Mouse (Mus musculus) heart, embryonic 13.5 days (tissue): ENCODE data around the gene Rasgef1b. TPM values are rescaled to one million over a fixed set of nuclear protein-coding genes. Genes with fewer than 3 reads are reported as not detected.
A peak's percentile ranks its signal among the peaks of the same experiment; 100 is the strongest.

Experiments used
- ATAC-seq: fragments of 200-750 bp; cut with Nextera tagmentation; 2 replicates; pipeline ENCODE4 v1.8.0; 2017; ENCODE audit warnings: moderate TSS enrichment; ENCODE audit not compliant: insufficient number of reproducible peaks, low FRiP score, low TSS enrichment; ENCODE audit errors: extremely low read depth
- H3K27ac ChIP-seq: fragments of 300-500 bp; sonication (generic); replicated peaks from 2 replicates; pipeline ENCODE4 v1.5.1; 2015; ENCODE audit warnings: moderate library complexity, mild to moderate bottlenecking, inconsistent platforms
- H3K27me3 ChIP-seq: fragments of 300-500 bp; sonication (generic); replicated peaks from 2 replicates; pipeline ENCODE4 v1.6.1; 2015; ENCODE audit warnings: mild to moderate bottlenecking, inconsistent platforms
- H3K36me3 ChIP-seq: fragments of 300-500 bp; sonication (generic); 2 replicates; pipeline ENCODE4 v1.6.1; 2015; ENCODE audit warnings: mild to moderate bottlenecking, inconsistent platforms
- H3K4me1 ChIP-seq: fragments of 300-500 bp; sonication (generic); 2 replicates; pipeline ENCODE4 v1.6.1; 2015; ENCODE audit warnings: inconsistent platforms
- H3K4me2 ChIP-seq: fragments of 300-500 bp; sonication (generic); 2 replicates; pipeline ENCODE4 v1.6.1; 2015; ENCODE audit warnings: inconsistent platforms, mild to moderate bottlenecking, moderate library complexity
- H3K4me3 ChIP-seq: fragments of 300-500 bp; sonication (generic); 2 replicates; pipeline ENCODE4 v1.5.1; 2015; ENCODE audit warnings: moderate library complexity, mild to moderate bottlenecking, inconsistent platforms
- H3K9ac ChIP-seq: fragments of 300-500 bp; sonication (generic); 2 replicates; pipeline ENCODE4 v1.6.1; 2015; ENCODE audit warnings: inconsistent platforms, mild to moderate bottlenecking, moderate library complexity
- H3K9me3 ChIP-seq: fragments of 300-500 bp; sonication (generic); 2 replicates; pipeline ENCODE4 v1.6.1; 2016; ENCODE audit warnings: inconsistent platforms
- WGBS: fragments of 180-500 bp; shearing (Covaris S2); methylation state at CpG from one replicate; pipeline ENCODE4 v1.1.7; 2015; ENCODE audit warnings: mixed read lengths; 5-methylcytosine and 5-hydroxymethylcytosine counted together
- polyA plus RNA-seq: library from polyadenylated mRNA; unstranded; fragments of >200 nt; fragmentation: Nextera tagmentation; extraction: Ambion mirVana; gene quantifications from 2 replicates; pipeline ENCODE4 v1.2.1, GENCODE M21; 2015

Gene Rasgef1b
- polyA plus RNA-seq, 1 experiment from 2014 or later: 36.7 TPM

GRCm38 (mm10) chr5:99262197-99262920 lies 466.5 kb downstream of the Rasgef1b start:
- H3K27ac ChIP-seq: no peak overlapping the region
- H3K9ac ChIP-seq: no peak overlapping the region
- no peak overlapping the region for H3K4me2 ChIP-seq
- H3K4me1 ChIP-seq: peaks cover 24% of the 10 kb centered on the region
- H3K4me3 ChIP-seq: no peak overlapping the region
- H3K36me3 ChIP-seq: no peaks in the 10 kb centered on the region
- 67% methylated on average over 6 of the region's 6 CpGs for WGBS
- ATAC-seq: no peak
- no peaks in the 10 kb centered on the region for H3K9me3 ChIP-seq
- H3K27me3 ChIP-seq: no peaks in the 10 kb centered on the region

GRCm38 (mm10) chr5:99261121-99261724 lies 467.6 kb downstream of the Rasgef1b start:
- H3K4me3 ChIP-seq: no peak overlapping the region
- 77% methylated on average over 4 of the region's 4 CpGs for WGBS
- no peaks in the 10 kb centered on the region for H3K9me3 ChIP-seq
- no peak overlapping the region for H3K9ac ChIP-seq
- ATAC-seq: no peak
- no peak overlapping the region for H3K4me2 ChIP-seq
- peaks cover 24% of the 10 kb centered on the region for H3K4me1 ChIP-seq
- no peaks in the 10 kb centered on the region for H3K36me3 ChIP-seq
- H3K27me3 ChIP-seq: no peaks in the 10 kb centered on the region
- no peak overlapping the region for H3K27ac ChIP-seq

GRCm38 (mm10) chr5:99258003-99258500 lies 470.8 kb downstream of the Rasgef1b start:
- Histone ChIP-seq H3K9ac (no peak overlapping the region), H3K36me3 (no peaks in the 10 kb centered on the region), H3K27me3 (no peaks in the 10 kb centered on the region), H3K4me1 (peaks cover 34% of the 10 kb centered on the region), H3K27ac (0 out of 2 replicates have a peak overlapping the region, but pooled peaks have one; percentile 5), H3K9me3 (no peaks in the 10 kb centered on the region), H3K4me2 (no peak overlapping the region), H3K4me3 (no peak overlapping the region)
- no peak for ATAC-seq
- 62% methylated on average over 4 of the region's 4 CpGs for WGBS

- Histone ChIP-seq H3K9me3 (no peaks in the 10 kb centered on the region), H3K27me3 (no peaks in the 10 kb centered on the region), H3K4me2 (peak overlapping the region; percentile 82), H3K36me3 (no peaks in the 10 kb centered on the region), H3K4me1 (peaks cover 41% of the 10 kb centered on the region), H3K4me3 (peak overlapping the region; percentile 89), H3K27ac (peak overlapping the region; percentile 90), H3K9ac (peak overlapping the region; percentile 93)
- WGBS: under 1% methylated on average over 76 of the region's 78 CpGs
- ATAC-seq: peak; percentile 90
Observed at GRCm38 (mm10) chr5:99252203-99253135, 476.4 kb downstream of the Rasgef1b start.

- Histone ChIP-seq H3K4me1 (peaks cover 50% of the 10 kb centered on the region), H3K36me3 (no peaks in the 10 kb centered on the region), H3K27ac (peak overlapping the region; percentile 90), H3K9ac (peak overlapping the region; percentile 93), H3K4me3 (peak overlapping the region; percentile 89), H3K27me3 (no peaks in the 10 kb centered on the region), H3K4me2 (peak overlapping the region; percentile 82), H3K9me3 (no peaks in the 10 kb centered on the region)
- peak; percentile 24; the same call in 1 of the 2 replicates for ATAC-seq
- WGBS: 2% methylated on average over 34 of the region's 34 CpGs
Observed at GRCm38 (mm10) chr5:99251379-99252202, 477.3 kb downstream of the Rasgef1b start.

- peaks cover 57% of the 10 kb centered on the region for H3K4me1 ChIP-seq
- H3K9ac ChIP-seq: peak overlapping the region; percentile 93
- no peak for ATAC-seq
- peak overlapping the region; percentile 90 for H3K27ac ChIP-seq
- WGBS: 9% methylated on average over 5 of the region's 5 CpGs
- H3K27me3 ChIP-seq: no peaks in the 10 kb centered on the region
- H3K36me3 ChIP-seq: no peaks in the 10 kb centered on the region
- no peaks in the 10 kb centered on the region for H3K9me3 ChIP-seq
- peak overlapping the region; percentile 82 for H3K4me2 ChIP-seq
- H3K4me3 ChIP-seq: peak overlapping the region; percentile 89
Observed at GRCm38 (mm10) chr5:99250820-99251219, 478.0 kb downstream of the Rasgef1b start.

- Histone ChIP-seq H3K4me1 (peaks cover 72% of the 10 kb centered on the region), H3K9me3 (no peaks in the 10 kb centered on the region), H3K36me3 (peaks cover 1% of the 10 kb centered on the region; the same call in 1 of the 2 replicates), H3K27me3 (no peaks in the 10 kb centered on the region), H3K9ac (peak overlapping the region; percentile 72), H3K27ac (peak overlapping the region; percentile 75), H3K4me2 (peak overlapping the region; percentile 82), H3K4me3 (peak overlapping the region; percentile 89)
- WGBS: 3% methylated on average over 7 of the region's 7 CpGs
- no peak for ATAC-seq
Observed at GRCm38 (mm10) chr5:99248501-99248900, 480.4 kb downstream of the Rasgef1b start.

GRCm38 (mm10) chr5:99247915-99248314 lies 480.9 kb downstream of the Rasgef1b start:
- Histone ChIP-seq H3K4me1 (peaks cover 72% of the 10 kb centered on the region), H3K9me3 (no peaks in the 10 kb centered on the region), H3K9ac (peak overlapping the region; percentile 70), H3K4me2 (peak overlapping the region; percentile 82), H3K4me3 (peak overlapping the region; percentile 6; the same call in 1 of the 2 replicates), H3K27ac (peak overlapping the region; percentile 22; the same call in 1 of the 2 replicates), H3K36me3 (peaks cover 6% of the 10 kb centered on the region), H3K27me3 (no peaks in the 10 kb centered on the region)
- ATAC-seq: no peak
- WGBS: 71% methylated on average over 6 of the region's 6 CpGs

- Histone ChIP-seq H3K4me3 (peak overlapping the region; percentile 6; the same call in 1 of the 2 replicates), H3K9me3 (no peaks in the 10 kb centered on the region), H3K27me3 (no peaks in the 10 kb centered on the region), H3K9ac (peak overlapping the region; percentile 70), H3K27ac (peak overlapping the region; percentile 22), H3K4me1 (peaks cover 76% of the 10 kb centered on the region), H3K36me3 (peaks cover 10% of the 10 kb centered on the region), H3K4me2 (peak overlapping the region; percentile 82)
- no peak for ATAC-seq
- 39% methylated on average over 7 of the region's 7 CpGs for WGBS
Observed at GRCm38 (mm10) chr5:99247441-99247840, 481.4 kb downstream of the Rasgef1b start.

- peaks cover 81% of the 10 kb centered on the region for H3K4me1 ChIP-seq
- no peak for ATAC-seq
- 45% methylated on average over 6 of the region's 6 CpGs for WGBS
- H3K27ac ChIP-seq: peak overlapping the region; percentile 22
- peaks cover 15% of the 10 kb centered on the region for H3K36me3 ChIP-seq
- H3K9me3 ChIP-seq: no peaks in the 10 kb centered on the region
- H3K4me2 ChIP-seq: peak overlapping the region; percentile 82
- no peaks in the 10 kb centered on the region for H3K27me3 ChIP-seq
- H3K4me3 ChIP-seq: 0 out of 2 replicates have a peak overlapping the region, but pooled peaks have one; percentile 6
- peak overlapping the region; percentile 70 for H3K9ac ChIP-seq
Observed at GRCm38 (mm10) chr5:99246972-99247371, 481.9 kb downstream of the Rasgef1b start.
